Mouse (Mus musculus) adipocyte (in vitro differentiated cells): ENCODE measurements around the gene Gm28171.
"Not testable (repeated sequence)": the region's sequence is repeated elsewhere in the genome, so short reads cannot be mapped to it uniquely, and the experiment has no call there.

ENCODE experiments used
- DNase-seq: peaks from one replicate; pipeline ENCODE4 v3.0.0-alpha.2; 2016; ENCODE audit warnings: low spot score

Gene Gm28171

DNA sequence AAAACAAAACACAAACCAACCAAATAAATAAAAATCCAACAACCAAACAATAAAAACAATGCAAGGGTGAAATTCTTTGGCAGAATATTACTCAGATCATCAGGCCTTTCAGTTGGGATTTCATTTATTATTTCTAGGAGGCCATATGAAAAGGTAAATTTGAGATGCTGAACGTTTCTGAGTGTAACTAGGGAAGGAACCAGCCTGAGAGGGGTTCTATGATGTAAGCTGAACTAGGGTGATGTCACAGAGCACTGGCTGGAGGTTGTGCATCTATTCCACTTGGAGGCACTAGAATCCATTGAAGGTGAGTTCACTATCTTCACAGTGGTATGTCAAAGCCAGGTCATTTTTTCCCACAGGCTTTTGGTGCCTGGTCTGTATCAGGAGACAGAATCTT, at the start of gene Gm28171:
Gene Gm28171 (plus strand): TSS at position 301 of the 400 bp plus-strand sequence.
- not testable (repeated sequence) for DNase-seq
